Mouse (Mus musculus): ENCODE results near the gene Fggy. TPM values are rescaled to one million over a fixed set of nuclear protein-coding genes. Genes with fewer than 3 reads are reported as not detected.
A peak's percentile ranks its signal among the peaks of the same experiment; 100 is the strongest.

The Fggy gene
- total RNA-seq, 2 experiments from 2014 or later = 7.5 to 8.3 TPM

- DNase-seq = no peak
These were observed 305.0 kb downstream of the Fggy start for GRCm38 (mm10) chr4:95862276-95862675.

DNA sequence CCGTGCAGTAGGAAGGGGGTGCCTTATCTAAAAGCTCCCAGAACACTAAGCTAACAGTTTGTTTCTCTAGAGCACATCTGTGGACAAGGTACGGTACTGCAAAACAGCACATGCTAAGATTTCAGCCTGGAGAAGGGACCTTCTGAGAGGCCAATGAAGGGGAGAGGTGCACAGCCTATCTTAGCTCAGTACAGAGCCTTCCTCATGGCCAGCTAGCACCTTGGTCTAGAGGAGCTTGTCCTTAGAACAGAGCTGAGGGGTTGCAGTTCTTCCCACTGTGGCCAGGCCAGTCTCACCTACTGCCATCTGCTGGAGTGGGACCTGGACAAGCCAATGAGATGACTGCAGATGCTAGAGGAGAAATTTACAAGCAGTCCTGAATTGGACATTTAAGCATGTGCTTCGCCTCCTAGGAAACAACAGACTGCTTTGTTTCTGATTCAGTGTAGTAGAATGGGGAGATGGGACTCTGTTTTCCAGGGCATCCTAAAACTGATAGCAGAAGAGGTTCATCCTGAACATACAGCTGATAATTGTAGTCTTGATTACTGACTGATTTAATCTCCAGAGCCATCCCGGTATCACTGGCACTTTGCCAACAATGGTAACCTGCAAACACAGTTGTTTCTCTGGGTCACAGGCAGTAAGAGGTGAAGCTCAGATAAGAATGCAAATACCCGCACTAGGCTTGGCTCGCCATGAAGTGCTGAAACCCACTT, 305.6 kb downstream of the Fggy start:
- peak; percentile 26 for DNase-seq

DNA sequence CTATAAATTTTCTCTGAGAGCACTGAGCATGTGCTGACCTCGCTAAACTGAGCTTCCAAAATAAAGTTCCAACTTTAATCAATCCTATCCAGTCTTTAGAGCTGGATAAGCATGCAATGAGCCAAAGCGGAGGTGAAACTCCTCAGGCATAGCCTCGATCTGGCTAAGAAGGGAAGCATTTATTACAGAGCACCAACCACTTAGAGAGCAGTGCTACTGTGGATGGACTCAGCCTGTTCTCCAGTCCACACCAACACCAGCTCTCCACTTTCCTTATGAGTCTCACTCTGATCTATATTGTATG, 306.1 kb downstream of the Fggy start:
- no peak for DNase-seq

GRCm38 (mm10) chr4:95865251-95865650, 307.9 kb downstream of the Fggy start:
- DNase-seq = no peak

- DNase-seq = no peak
These were observed 308.6 kb downstream of the Fggy start for GRCm38 (mm10) chr4:95865882-95866281.

DNA sequence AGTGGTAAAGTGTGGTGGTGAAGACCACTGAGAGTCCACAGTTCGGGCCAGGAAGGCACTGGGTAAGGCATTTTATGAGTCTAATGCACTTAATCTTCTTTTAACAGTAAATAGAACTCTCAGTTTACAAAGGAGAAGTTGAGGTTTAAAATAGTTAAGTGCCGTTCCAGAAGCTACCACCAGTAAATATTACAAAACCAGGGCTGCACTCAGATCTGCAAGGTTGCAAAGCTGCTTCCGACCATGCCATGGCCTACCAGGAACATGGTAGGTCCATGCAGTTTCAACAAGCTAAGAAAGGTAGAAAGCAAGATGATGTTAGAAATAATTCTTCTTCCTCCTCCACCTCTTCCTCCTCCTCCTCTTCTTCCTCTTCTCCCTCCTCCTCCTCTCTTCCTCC, 309.8 kb downstream of the Fggy start:
- DNase-seq = no peak

GRCm38 (mm10) chr4:95868348-95868747, 311.0 kb downstream of the Fggy start:
- DNase-seq = no peak

GRCm38 (mm10) chr4:95871216-95871881, 314.0 kb downstream of the Fggy start:
- DNase-seq = peak; percentile 72

DNA sequence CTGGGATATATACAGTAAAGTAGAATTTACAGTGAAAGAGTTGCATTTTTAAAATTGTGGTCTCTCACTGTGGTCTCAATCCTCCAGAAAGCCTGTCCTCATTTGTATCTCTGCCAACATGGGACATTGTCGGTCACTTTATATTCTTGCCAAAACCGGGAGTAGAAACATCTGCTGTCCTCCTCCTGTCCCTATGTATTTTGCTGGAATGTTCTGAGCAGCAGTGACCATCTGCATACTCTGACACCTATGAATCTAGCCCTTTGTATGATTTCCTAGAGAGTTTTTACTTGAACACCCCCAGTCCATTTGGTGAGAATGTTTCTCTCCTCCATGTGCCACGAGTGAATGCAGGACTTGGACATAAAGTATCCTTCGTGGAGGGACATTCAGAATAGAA, 318.6 kb downstream of the Fggy start:
- DNase-seq = no peak

DNA sequence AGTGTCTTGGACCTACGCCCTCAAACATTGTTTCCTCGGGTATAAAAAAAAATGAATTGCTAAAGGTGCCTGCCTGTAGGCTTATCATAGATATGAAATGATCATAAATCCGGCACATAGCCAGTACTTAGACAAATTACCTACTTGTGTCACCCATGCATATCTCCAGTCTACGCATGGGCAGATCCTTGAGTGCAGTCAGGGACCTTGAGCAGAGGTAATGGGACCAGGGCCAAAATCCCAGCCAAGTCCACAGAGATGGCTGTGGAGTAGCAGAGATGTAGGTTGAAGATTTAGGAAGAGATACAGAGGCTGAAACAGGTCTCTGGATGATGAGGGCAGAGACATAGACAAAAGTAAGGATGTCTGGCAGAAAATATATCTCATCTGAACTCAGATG, 320.1 kb downstream of the Fggy start:
- DNase-seq = no peak

DNA sequence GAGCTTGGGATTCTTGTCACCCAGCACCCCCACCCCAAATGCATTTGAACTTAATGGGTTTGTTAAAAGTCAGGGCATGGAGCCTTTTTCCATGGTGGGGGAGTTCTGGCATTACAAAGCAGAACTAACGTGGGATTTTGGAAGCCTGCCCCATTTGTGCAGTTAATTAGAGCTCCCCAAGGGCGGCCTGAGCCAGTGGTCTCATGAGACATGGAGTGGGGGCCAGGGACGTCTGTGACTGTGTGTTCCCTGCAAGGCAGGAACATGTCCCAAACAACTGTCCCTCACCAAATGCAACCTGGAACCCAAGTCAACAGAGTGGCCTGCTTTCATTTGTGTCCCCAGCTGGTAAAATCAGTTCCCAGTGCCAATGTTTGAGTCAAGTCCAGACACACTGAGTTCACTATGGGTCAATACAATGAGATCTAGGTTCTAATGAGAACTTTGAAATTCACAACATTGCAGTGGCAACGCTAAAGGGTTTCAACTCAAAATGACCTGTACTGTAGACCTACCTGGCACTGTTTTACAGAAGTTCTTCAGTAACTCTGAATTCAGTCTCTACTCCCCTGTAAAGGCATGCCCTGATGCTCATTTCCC, 324.5 kb downstream of the Fggy start:
- DNase-seq = no peak

DNA sequence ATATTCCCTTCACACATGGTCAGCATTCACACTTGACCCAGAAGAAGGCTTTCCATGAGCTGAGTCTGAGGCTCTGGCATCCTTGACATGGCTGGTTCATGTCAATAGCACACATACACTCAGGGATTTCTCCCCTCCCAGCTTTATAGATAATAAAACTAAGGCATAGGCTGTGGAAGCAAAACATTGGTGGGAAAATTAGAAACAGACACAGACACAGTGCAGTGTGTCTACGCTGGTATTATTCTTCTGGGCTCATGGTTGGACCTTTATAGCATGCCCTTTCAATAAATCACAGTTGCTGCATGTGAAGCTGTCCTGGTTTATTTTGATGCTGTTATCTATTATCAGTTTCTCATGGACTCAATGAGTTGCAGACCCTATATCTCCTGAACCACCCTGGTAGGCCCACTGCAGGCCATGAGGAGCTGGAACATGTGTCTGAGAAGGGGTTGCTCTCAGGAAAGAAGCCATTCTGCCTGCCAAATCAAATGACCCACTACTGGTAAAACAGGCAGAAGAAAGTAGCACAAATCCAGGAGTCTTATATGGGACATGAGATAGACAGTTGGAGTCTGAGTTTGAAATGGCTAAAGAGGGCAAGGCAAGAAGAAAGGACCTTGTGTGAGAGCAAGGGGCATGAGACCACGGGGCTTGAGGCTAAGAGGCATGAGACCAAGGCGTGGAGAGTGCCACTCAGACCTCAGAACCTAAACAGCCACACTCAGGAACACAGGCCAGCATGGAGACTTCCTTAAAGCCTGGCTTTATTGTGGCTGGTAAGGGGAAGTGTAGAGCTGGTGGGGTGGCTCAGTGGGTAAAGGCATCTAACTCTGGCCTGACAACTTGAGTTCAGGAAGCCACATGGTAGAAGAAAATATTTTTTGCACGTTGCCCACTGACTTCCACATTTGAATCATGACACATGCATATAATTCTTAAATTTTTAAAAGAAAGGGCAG, 327.2 kb downstream of the Fggy start:
- DNase-seq = no peak

DNA sequence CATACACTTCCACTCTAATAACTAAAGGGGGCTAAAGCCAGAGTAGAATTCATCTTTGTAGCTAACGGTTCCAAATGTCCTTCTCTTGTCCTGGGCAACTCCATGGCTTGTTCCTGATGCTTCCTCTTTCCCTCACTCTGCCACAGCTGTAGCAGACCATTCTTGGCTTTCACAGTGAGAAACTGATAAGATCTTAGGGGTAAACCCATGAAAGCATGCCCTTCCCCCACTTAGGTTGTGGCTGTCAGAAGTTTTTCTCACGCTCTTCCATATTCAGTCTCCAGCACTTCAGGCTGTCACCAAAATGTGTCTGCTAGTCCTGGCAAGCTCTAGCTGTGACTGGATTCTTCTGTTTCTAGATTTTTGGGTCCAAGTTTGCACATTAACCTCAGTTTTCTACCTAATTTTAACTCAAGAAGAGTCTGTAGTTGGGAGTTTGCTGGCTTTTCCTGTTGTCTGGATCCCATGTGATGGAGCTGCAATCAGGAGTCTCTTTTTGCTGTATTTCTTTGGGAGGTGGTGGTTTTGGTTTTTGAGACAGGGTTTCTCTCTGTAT, 338.0 kb downstream of the Fggy start:
- no peak for DNase-seq

DNA sequence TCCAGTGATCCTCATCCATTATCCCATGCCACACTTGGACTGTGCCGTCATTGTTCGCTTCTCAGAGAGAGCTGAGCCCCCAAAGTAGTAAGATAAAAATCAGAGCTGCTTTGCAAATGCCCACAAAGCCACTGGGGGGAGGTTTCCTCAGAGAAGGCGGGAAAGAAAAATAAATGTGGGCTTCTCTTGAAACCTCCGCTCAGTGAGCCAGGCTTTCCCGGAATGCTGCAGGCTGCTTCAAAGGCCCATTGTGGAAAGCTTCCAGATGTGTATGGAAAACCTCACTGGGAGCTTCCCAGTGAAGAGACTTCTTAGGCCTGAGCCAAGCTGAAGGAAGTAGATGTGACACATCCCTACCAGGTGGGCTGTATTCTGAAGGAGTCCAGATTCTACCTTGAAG, 339.3 kb downstream of the Fggy start:
- no peak for DNase-seq

- DNase-seq = peak; percentile 19
These were observed 340.0 kb downstream of the Fggy start for GRCm38 (mm10) chr4:95897236-95897874.

GRCm38 (mm10) chr4:95898714-95899113, 341.4 kb downstream of the Fggy start:
- no peak for DNase-seq

- no peak for DNase-seq
These were observed 342.8 kb downstream of the Fggy start for GRCm38 (mm10) chr4:95899926-95900712.

GRCm38 (mm10) chr4:95900815-95901214, 343.5 kb downstream of the Fggy start:
- no peak for DNase-seq

DNA sequence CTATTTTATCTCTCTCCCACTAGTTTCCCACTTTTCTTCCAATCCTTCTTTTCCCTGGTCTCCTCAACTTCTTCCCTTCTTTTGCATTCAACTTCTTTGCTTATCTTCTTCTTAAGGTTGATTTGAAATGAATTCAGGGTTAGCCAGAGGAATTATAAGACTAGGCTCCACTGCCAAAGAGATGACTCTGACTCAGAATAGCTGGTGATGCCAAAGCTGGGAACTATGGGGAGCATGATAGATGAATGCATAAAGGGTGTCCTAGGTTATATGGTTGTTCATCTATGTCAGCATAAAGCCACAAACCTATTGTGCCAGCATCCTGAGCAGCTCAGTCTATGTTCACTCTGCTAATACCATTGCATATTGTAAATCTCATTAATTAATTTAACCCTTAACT, 348.8 kb downstream of the Fggy start:
- DNase-seq = no peak

- no peak for DNase-seq
These were observed 352.7 kb downstream of the Fggy start for GRCm38 (mm10) chr4:95909689-95910654.

Measured in heart, postnatal 4 days (tissue).